ENCODE assay signal across 26 mouse cellular contexts in the genomic region with DNA sequence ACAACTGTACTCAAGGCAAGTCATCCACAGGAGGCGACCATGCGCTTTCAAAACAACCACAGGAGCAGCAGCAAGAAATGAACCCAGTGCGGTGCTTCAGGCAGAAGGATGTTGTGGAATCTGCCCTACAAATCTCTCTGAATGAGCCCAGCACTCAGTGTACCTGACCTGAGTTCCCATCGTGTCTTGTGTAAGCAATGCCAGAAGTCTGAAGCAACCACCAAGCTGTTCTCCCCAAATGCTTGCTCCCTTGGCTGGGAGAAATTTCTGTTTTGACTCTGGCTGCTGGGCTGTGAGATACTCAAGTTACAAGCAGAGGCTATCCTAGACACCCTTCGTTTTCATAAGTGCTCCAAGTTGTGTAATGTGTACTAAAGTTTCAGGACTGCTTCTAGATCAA. TPM values are rescaled to one million over a fixed set of nuclear protein-coding genes. Genes with fewer than 3 reads are reported as not detected.
DNase-seq lines count a peak whose midpoint lies in the region; ATAC-seq and TF ChIP-seq lines count a peak whose summit lies in the region.
"Had no signal": no experiment of that assay in that cellular context is flagged by ENCODE, and none has a peak within 500 bp of the region (broad histone marks: within the 10 kb centered on the region; RNA-seq: fewer than 3 reads in every experiment).

No protein-coding gene starts in this region.

- H3K27me3 ChIP-seq in midbrain, postnatal 0 days (ENCODE audit: insufficient read depth, low read length), result peaks cover 25% of the 10 kb centered on the region
- H3K27me3 ChIP-seq in midbrain, embryonic 10.5 days (ENCODE audit: low read depth, poor library complexity, severe bottlenecking), result peaks cover 90% of the 10 kb centered on the region

- H3K36me3 ChIP-seq in midbrain, postnatal 0 days (ENCODE audit: insufficient read depth, low read length), result no peaks in the 10 kb centered on the region
- no peaks in the 10 kb centered on the region for H3K36me3 ChIP-seq in midbrain, embryonic 10.5 days
- H3K36me3 ChIP-seq: embryonic facial prominence, embryonic 15.5 days; forebrain, embryonic 15.5 days; heart, embryonic 10.5 days; hindbrain, embryonic 12.5 days had no signal

- WGBS in midbrain, postnatal 0 days, result 60% methylated on average over 5 of the region's 5 CpGs
- WGBS in midbrain, embryonic 10.5 days, result 62% methylated on average over 5 of the region's 5 CpGs

- peak; percentile 65 for DNase-seq in gastrocnemius, adult 2 months
- DNase-seq in gastrocnemius, postnatal 4 days (ENCODE audit: low spot score in 2 of 2), result no peak
- DNase-seq in midbrain, postnatal 0 days (ENCODE audit: low spot score), result no peak
- no peak for DNase-seq in midbrain, embryonic 10.5 days (ENCODE audit: low spot score)
- DNase-seq in fat pad, adult 2 months (ENCODE audit: extremely low read depth, low read depth, low spot score), result peak; percentile 99
- DNase-seq in frontal cortex, postnatal 14 days (ENCODE audit: low spot score in 2 of 2), result no peak
- no peak for DNase-seq in embryo, embryonic 10 days (ENCODE audit: low spot score)
- DNase-seq: adrenal gland, adult 8-10 months; adrenal gland, postnatal 36 days; cerebellum, adult 2 months; cerebellum, postnatal 10 days; embryo, embryonic 11 days; heart, adult 18-20 months; heart, postnatal 10 days; heart, postnatal 4 days had no signal

- no peak for ATAC-seq in midbrain, postnatal 0 days (ENCODE audit: low FRiP score)
- ATAC-seq: forebrain, embryonic 15.5 days; hindbrain, embryonic 16.5 days; inflammation-experienced regulatory T-cells, adult 6 months had no signal

- peak overlapping the region; percentile 85 for H3K27ac ChIP-seq in gastrocnemius, adult 2 months
- no peak overlapping the region for H3K27ac ChIP-seq in midbrain, postnatal 0 days (ENCODE audit: low read depth, low read length)
- H3K27ac ChIP-seq in midbrain, embryonic 10.5 days (replicated peaks), result no peak overlapping the region
- H3K27ac ChIP-seq: embryonic facial prominence, embryonic 15.5 days; forebrain, embryonic 15.5 days; heart, embryonic 10.5 days; hindbrain, embryonic 12.5 days had no signal

- no peak overlapping the region for H3K9ac ChIP-seq in midbrain, postnatal 0 days (replicated peaks; ENCODE audit: low read length, poor library complexity, severe bottlenecking)
- H3K9ac ChIP-seq: embryonic facial prominence, embryonic 15.5 days; forebrain, embryonic 15.5 days; hindbrain, embryonic 12.5 days had no signal

- H3K4me2 ChIP-seq in midbrain, postnatal 0 days (ENCODE audit: low read depth, low read length, poor library complexity, severe bottlenecking), result no peak overlapping the region
- H3K4me2 ChIP-seq: embryonic facial prominence, embryonic 15.5 days; forebrain, embryonic 15.5 days; hindbrain, embryonic 12.5 days had no signal

- intact Hi-C loops in gastrocnemius, adult 2 months (cut with DNase I), result loop anchor here (1.0 kb wide), 1 partner anchor 29 kb away; a partner anchor contains a TSS

- H3K4me3 ChIP-seq in gastrocnemius, adult 2 months, result no peak overlapping the region
- H3K4me3 ChIP-seq in midbrain, postnatal 0 days (ENCODE audit: low read depth, low read length), result no peak overlapping the region
- H3K4me3 ChIP-seq in midbrain, embryonic 10.5 days, result no peak overlapping the region
- H3K4me3 ChIP-seq: embryonic facial prominence, embryonic 15.5 days; erythroblast, embryonic 14.5 days; forebrain, embryonic 15.5 days; heart, embryonic 10.5 days; hindbrain, embryonic 12.5 days had no signal

- H3K9me3 ChIP-seq in midbrain, postnatal 0 days (ENCODE audit: low read length), result no peaks in the 10 kb centered on the region
- H3K9me3 ChIP-seq in midbrain, embryonic 10.5 days (replicated peaks), result no peaks in the 10 kb centered on the region
- H3K9me3 ChIP-seq: embryonic facial prominence, embryonic 15.5 days; forebrain, embryonic 15.5 days; heart, embryonic 10.5 days; hindbrain, embryonic 12.5 days had no signal

- H3K4me1 ChIP-seq in midbrain, postnatal 0 days (ENCODE audit: insufficient read depth, low read length), result peaks cover 2% of the 10 kb centered on the region; the same call in 1 of the 2 replicates
- peaks cover 28% of the 10 kb centered on the region for H3K4me1 ChIP-seq in midbrain, embryonic 10.5 days

- TF ChIP-seq CTCF in gastrocnemius, adult 2 months (IDR thresholded peaks at IDR 0.05), result peak; percentile 22; the same call in 1 of the 2 replicates
- 0 out of 2 replicates have a peak, but pooled peaks have one; percentile 8 for TF ChIP-seq CTCF in midbrain, postnatal 0 days (IDR thresholded peaks at IDR 0.05)

RNA-seq across cellular contexts. Expression of a gene that starts 4.7 kb away (rescaled TPM):
- 10 to 100 TPM; 10.8 to 11.1 TPM for total RNA-seq in gastrocnemius, adult 2 months (2021)
- 10 to 100 TPM in 1 of 2 experiments, 1 to 10 TPM in 1; 7.8 to 10.5 TPM for total RNA-seq in gastrocnemius, postnatal 4 days (2021)
- total RNA-seq in midbrain, postnatal 0 days (2014; rRNA removed), result 36.2 and 49.8 TPM in 2 replicates
- polyA plus RNA-seq in midbrain, postnatal 0 days (2015; fragmentation: Nextera tagmentation; extraction: Ambion mirVana), result 59.2 and 65.1 TPM in 2 replicates
- 20.5 and 20.7 TPM in 2 replicates for polyA plus RNA-seq in midbrain, embryonic 10.5 days (2016; fragmentation: Nextera tagmentation; extraction: Ambion mirVana)

RNA-seq across cellular contexts. Expression of a gene that starts 6.3 kb away (rescaled TPM):
- total RNA-seq in gastrocnemius, adult 2 months (2021), result not detected
- total RNA-seq in gastrocnemius, postnatal 4 days (2021), result not detected
- total RNA-seq in midbrain, postnatal 0 days (2014; rRNA removed), result 0.60 and 0.80 TPM in 2 replicates
- 0.10 and 0.37 TPM in 2 replicates for polyA plus RNA-seq in midbrain, postnatal 0 days (2015; fragmentation: Nextera tagmentation; extraction: Ambion mirVana)
- polyA plus RNA-seq in midbrain, embryonic 10.5 days (2016; fragmentation: Nextera tagmentation; extraction: Ambion mirVana), result 0.80 and 1.6 TPM in 2 replicates
- total RNA-seq: adrenal gland, adult 8-10 months; adrenal gland, postnatal 36 days; heart, adult 18-20 months; heart, postnatal 10 days; heart, postnatal 4 days had no signal
- polyA plus RNA-seq: C2C12; cerebellum, adult 2 months; embryonic facial prominence, embryonic 11.5 days; embryonic facial prominence, embryonic 15.5 days; erythroblast, embryonic 14.5 days; forebrain, embryonic 11.5 days; heart, embryonic 10.5 days; heart, embryonic 14.5 days; inflammation-experienced regulatory T-cells, adult 6 months had no signal

RNA-seq across cellular contexts. Expression of a gene that starts 29.5 kb away (rescaled TPM):
- total RNA-seq in gastrocnemius, adult 2 months (2021), result 100 to 1,000 TPM; 155 to 159 TPM
- 10 to 100 TPM; 73.8 to 76.2 TPM for total RNA-seq in gastrocnemius, postnatal 4 days (2021)
- total RNA-seq in midbrain, postnatal 0 days (2014; rRNA removed), result 97.4 and 103 TPM in 2 replicates
- polyA plus RNA-seq in midbrain, postnatal 0 days (2015; fragmentation: Nextera tagmentation; extraction: Ambion mirVana), result 103 and 106 TPM in 2 replicates
- 144 and 145 TPM in 2 replicates for polyA plus RNA-seq in midbrain, embryonic 10.5 days (2016; fragmentation: Nextera tagmentation; extraction: Ambion mirVana)

Comparison
In these comparisons a context has a peak if more than half of its experiments do, and no peak if none do; other contexts are left out.
1. DNase-seq: peak in gastrocnemius, adult 2 months (single experiment) and fat pad, adult 2 months (single experiment); none in gastrocnemius, postnatal 4 days (0 of 2), midbrain, postnatal 0 days (single experiment), midbrain, embryonic 10.5 days (single experiment), frontal cortex, postnatal 14 days (0 of 2) and embryo, embryonic 10 days (single experiment).